Mouse (Mus musculus) CH12.LX (cell line): ENCODE results near the gene Timd2. TPM values are rescaled to one million over a fixed set of nuclear protein-coding genes. Genes with fewer than 3 reads are reported as not detected.

Experiments
- DNase-seq: peaks from one replicate; pipeline ENCODE4 v3.0.0-alpha.2; 2013; ENCODE audit errors: extremely low read depth
- H3K27ac ChIP-seq: 2 replicates; pipeline ENCODE4 v1.5.1; 2012; ENCODE audit warnings: low read depth, mild to moderate bottlenecking, control low read depth, moderate library complexity; ENCODE audit not compliant: insufficient read depth
- H3K27me3 ChIP-seq: replicated peaks from 2 replicates; pipeline ENCODE3; 2012; ENCODE audit warnings: inconsistent platforms
- H3K36me3 ChIP-seq, 2 experiments: replicated peaks in 1 of 2; 2 replicates each; pipeline versions ENCODE3 to v1.6.1; 2012; ENCODE audit warnings: inconsistent platforms in 1 of 2, low read length in 1 of 2, mild to moderate bottlenecking in 1 of 2, mixed read lengths in 1 of 2, moderate library complexity in 1 of 2; ENCODE audit not compliant: control insufficient read depth in 1 of 2, insufficient read depth in 1 of 2
- H3K4me1 ChIP-seq, 2 experiments: 2 replicates each; pipeline ENCODE4 v1.6.1; 2012; ENCODE audit warnings: inconsistent platforms in 1 of 2, moderate library complexity in 1 of 2; ENCODE audit not compliant: insufficient read depth in 2 of 2, control insufficient read depth in 1 of 2
- H3K4me2 ChIP-seq: 2 replicates; pipeline ENCODE4 v1.6.1; 2012; ENCODE audit warnings: low read depth, mild to moderate bottlenecking, control low read depth; ENCODE audit not compliant: poor library complexity, insufficient read depth, severe bottlenecking
- H3K4me3 ChIP-seq, 3 experiments: fragments of 150-350 bp in 1 of 3; sonication (generic) in 1 of 3; replicated peaks in 1 of 3; 2 replicates each; pipeline versions ENCODE3 to v1.5.1; 2011 to 2012; ENCODE audit warnings: low read depth in 2 of 3, low read length in 2 of 3, mild to moderate bottlenecking in 2 of 3, moderate library complexity in 2 of 3, control low read depth in 1 of 3, improper control_type of control experiment in 1 of 3, inconsistent platforms in 1 of 3, mixed read lengths in 1 of 3; ENCODE audit not compliant: poor library complexity in 1 of 3
- H3K79me2 ChIP-seq: replicated peaks from 2 replicates; pipeline ENCODE4 v1.6.1; 2012; ENCODE audit warnings: mild to moderate bottlenecking, moderate library complexity; ENCODE audit not compliant: control insufficient read depth, poor library complexity, insufficient read depth, severe bottlenecking; ENCODE audit errors: extremely low read depth
- H3K9ac ChIP-seq: 2 replicates; pipeline ENCODE4 v1.6.1; 2012; ENCODE audit warnings: low read depth, mild to moderate bottlenecking, control low read depth, moderate library complexity; ENCODE audit not compliant: insufficient read depth
- H3K9me3 ChIP-seq: replicated peaks from 2 replicates; pipeline ENCODE3; 2012; ENCODE audit warnings: low read length, inconsistent platforms, mixed read lengths
- CHD1 ChIP-seq: IDR thresholded peaks from 2 replicates; pipeline ENCODE4 v1.6.1; 2012; ENCODE audit warnings: low read depth, low read length, improper control_type of control experiment, inconsistent platforms
- CTCF ChIP-seq, 2 experiments: IDR thresholded peaks in 1 of 2; conservative IDR thresholded peaks in 1 of 2; 2 replicates each; pipeline ENCODE4 v1.5.1; 2011 to 2012; ENCODE audit warnings: low read depth in 2 of 2, low read length in 2 of 2, improper control_type of control experiment in 1 of 2, inconsistent platforms in 1 of 2, mild to moderate bottlenecking in 1 of 2, moderate library complexity in 1 of 2
- ETS1 ChIP-seq: conservative IDR thresholded peaks from 2 replicates; pipeline ENCODE4 v1.6.1; 2012; ENCODE audit warnings: low read depth, mild to moderate bottlenecking, inconsistent platforms, low read length, improper control_type of control experiment, moderate library complexity
- GABPA ChIP-seq: IDR thresholded peaks from 2 replicates; pipeline ENCODE4 v1.6.1; 2012; ENCODE audit warnings: low read depth, low read length, improper control_type of control experiment, inconsistent platforms; ENCODE audit not compliant: insufficient replicate concordance
- IRF4 ChIP-seq: IDR thresholded peaks from 2 replicates; pipeline ENCODE4 v1.6.1; 2014; ENCODE audit warnings: low read depth, mild to moderate bottlenecking, inconsistent platforms, low read length, improper control_type of control experiment
- JUND ChIP-seq: conservative IDR thresholded peaks from 2 replicates; pipeline ENCODE4 v1.6.1; 2011; ENCODE audit warnings: low read depth, low read length, improper control_type of control experiment
- KAT2A ChIP-seq: IDR thresholded peaks from 2 replicates; pipeline ENCODE4 v1.6.1; 2012; ENCODE audit warnings: low read length, improper control_type of control experiment, inconsistent platforms; ENCODE audit not compliant: insufficient replicate concordance
- POLR2A ChIP-seq: IDR thresholded peaks from 2 replicates; pipeline ENCODE4 v1.6.1; 2011; ENCODE audit warnings: low read depth, mild to moderate bottlenecking, improper control_type of control experiment, low read length
- POLR2AphosphoS2 ChIP-seq: IDR thresholded peaks from 2 replicates; pipeline ENCODE4 v1.6.1; 2011; ENCODE audit warnings: low read depth, low read length, improper control_type of control experiment
- UBTF ChIP-seq: IDR thresholded peaks from 2 replicates; pipeline ENCODE4 v1.6.1; 2012; ENCODE audit warnings: low read depth, mild to moderate bottlenecking, inconsistent platforms, low read length, improper control_type of control experiment, moderate library complexity
- ZNF384 ChIP-seq: IDR thresholded peaks from 2 replicates; pipeline ENCODE4 v1.6.1; 2012; ENCODE audit warnings: low read depth, low read length, improper control_type of control experiment, inconsistent platforms
- dilution Hi-C: fragments of 300-500 bp; cut with MboI; formaldehyde crosslinking; loops from 2 replicates; pipeline ENCODE4 v1.14.3; 2020; ENCODE audit warnings: low sequenced_read_pairs; ENCODE audit not compliant: extremely low pct_unique_long_range_greater_than_20kb, extremely low pct_ligation_motif_present
- in situ Hi-C: fragments of 300-500 bp; cut with MboI; formaldehyde crosslinking; loops from 3 replicates; pipeline ENCODE4 v1.14.3; 2019; ENCODE audit warnings: low sequenced_read_pairs, low pct_ligation_motif_present, low pct_unique_long_range_greater_than_20kb, mixed read lengths
- polyA plus RNA-seq: library from polyadenylated mRNA; unstranded; fragments of >175 nt; gene quantifications from 2 replicates; pipeline ENCODE4 v1.2.1, GENCODE M21; 2012; ENCODE audit warnings: low read depth; ENCODE audit not compliant: insufficient read length
- total RNA-seq, 2 experiments: library from RNA; depleted of rRNA; stranded (reverse); fragments of 300-350 nt in 1 of 2; fragments of >200 nt in 1 of 2; gene quantifications; 2 replicates each; pipeline ENCODE4 v1.2.3; 2012 to 2014

Gene Timd2
- total and polyA plus RNA-seq, 3 experiments: 66.3 to 241 (median 119) TPM

DNA sequence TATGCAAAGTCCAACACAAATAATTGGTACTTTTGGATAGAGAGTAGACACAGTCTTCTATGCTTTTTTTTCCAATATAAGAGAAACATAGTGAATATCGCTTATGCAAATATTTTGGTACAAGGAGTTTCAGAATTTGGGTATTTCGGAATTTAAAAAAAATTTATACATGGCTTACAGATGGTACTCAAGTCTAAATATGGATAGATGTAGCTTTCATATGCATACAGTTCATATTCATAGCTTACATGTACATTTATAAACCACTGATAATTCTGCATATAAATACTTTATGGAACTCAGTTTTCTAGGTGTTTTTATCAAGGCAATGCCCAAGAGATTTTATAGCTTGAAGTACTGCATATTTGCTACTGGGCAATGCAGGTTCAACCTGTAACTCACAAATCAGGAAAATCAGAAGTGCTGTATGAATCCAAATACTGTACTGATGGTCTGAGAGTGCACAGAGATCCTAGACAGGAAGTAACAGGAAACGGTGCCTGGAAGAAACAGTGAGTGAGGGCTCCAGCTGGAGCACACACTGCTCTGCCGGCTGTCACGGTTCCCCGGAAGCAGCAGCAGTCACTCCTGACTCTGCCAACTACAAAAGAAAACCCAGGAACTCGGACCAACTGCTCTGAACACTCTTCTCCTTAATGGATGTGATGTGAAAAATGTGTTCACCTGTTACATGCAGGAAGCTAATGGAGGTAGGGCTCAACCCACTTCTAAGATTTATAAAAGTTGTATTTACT is 86.3 kb downstream of the Timd2 start:
- no peak overlapping the region for H3K9ac ChIP-seq
- no peaks in the 10 kb centered on the region for H3K36me3 ChIP-seq
- no peaks in the 10 kb centered on the region for H3K9me3 ChIP-seq
- H3K4me1 ChIP-seq: peaks cover 0 to 6% of the 10 kb centered on the region in 2 experiments; a peak in 3 of 4 replicates
- H3K4me2 ChIP-seq: no peak overlapping the region
- in situ Hi-C loops (no loop called here), dilution Hi-C loops (no loop called here)
- DNase-seq: no peak
- no peaks in the 10 kb centered on the region for H3K79me2 ChIP-seq
- TF ChIP-seq POLR2A: no peak
- TF ChIP-seq GABPA: no peak
- TF ChIP-seq CTCF (conservative IDR thresholded peaks at IDR 0.05 in 1 of 2, IDR thresholded peaks at IDR 0.05 in 1 of 2; ENCODE audit: low read depth in 2 of 2, low read length in 2 of 2): no peak
- no peak for TF ChIP-seq IRF4
- no peak for TF ChIP-seq ETS1
- TF ChIP-seq POLR2AphosphoS2: no peak
- TF ChIP-seq ZNF384: no peak
- no peak for TF ChIP-seq CHD1
- TF ChIP-seq UBTF: no peak
- no peak for TF ChIP-seq KAT2A
- H3K4me3 ChIP-seq: no peak overlapping the region
- no peaks in the 10 kb centered on the region for H3K27me3 ChIP-seq
- no peak overlapping the region for H3K27ac ChIP-seq

DNA sequence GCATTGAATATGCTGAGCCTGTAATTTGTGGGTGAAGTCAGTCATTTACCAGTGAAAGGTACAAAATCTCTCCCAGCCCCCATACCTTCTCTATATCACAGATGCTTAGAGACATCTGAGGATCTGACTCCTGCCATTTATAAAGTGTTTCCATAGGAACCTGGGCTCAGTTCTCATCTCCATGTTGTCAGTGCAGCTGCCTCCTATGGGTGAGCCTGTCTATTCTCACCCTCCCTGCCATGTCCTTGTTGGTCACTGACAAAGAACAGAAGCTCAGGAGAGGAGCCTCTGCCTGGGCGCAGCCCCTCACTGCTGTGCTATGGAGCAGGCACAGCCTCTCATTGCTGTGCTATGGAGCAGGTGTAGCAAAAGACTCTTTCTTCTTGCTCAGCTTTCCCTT is 86.9 kb downstream of the Timd2 start:
- Histone ChIP-seq H3K4me2 (no peak overlapping the region), H3K27ac (no peak overlapping the region), H3K4me3 (no peak overlapping the region), H3K79me2 (no peaks in the 10 kb centered on the region), H3K9me3 (no peaks in the 10 kb centered on the region), H3K27me3 (no peaks in the 10 kb centered on the region), H3K4me1 (peaks cover 0 to 6% of the 10 kb centered on the region in 2 experiments; a peak in 3 of 4 replicates), H3K9ac (no peak overlapping the region), H3K36me3 (no peaks in the 10 kb centered on the region)
- in situ Hi-C loops (loop anchor here (10.0 kb wide), 1 partner anchor 65 kb away; no protein-coding TSS in a partner anchor), dilution Hi-C loops (no loop called here)
- no peak for TF ChIP-seq JUND
- no peak for DNase-seq

Other genes starting within 250 kb of the Timd2 start
- not detected in 2 replicates for gene Gm12169, start 182.8 kb downstream of the Timd2 start, total RNA-seq (2012; rRNA removed)
- gene Gm12169, start 182.8 kb downstream of the Timd2 start, total RNA-seq (2014; rRNA removed): not detected in 2 replicates
- gene Gm12169, start 182.8 kb downstream of the Timd2 start, polyA plus RNA-seq: not detected in 2 replicates
- not detected in 2 replicates for gene BC053393, start 135.5 kb downstream of the Timd2 start, total RNA-seq (2012; rRNA removed)
- not detected in 2 replicates for gene BC053393, start 135.5 kb downstream of the Timd2 start, total RNA-seq (2014; rRNA removed)
- not detected in 2 replicates for gene BC053393, start 135.5 kb downstream of the Timd2 start, polyA plus RNA-seq
- gene Dppa1, start 77.8 kb downstream of the Timd2 start, total RNA-seq (2012; rRNA removed): not detected in 2 replicates
- not detected in 2 replicates for gene Dppa1, start 77.8 kb downstream of the Timd2 start, total RNA-seq (2014; rRNA removed)
- gene Dppa1, start 77.8 kb downstream of the Timd2 start, polyA plus RNA-seq: not detected in 2 replicates
- gene Havcr1, start 28.0 kb upstream of the Timd2 start, total RNA-seq (2012; rRNA removed): 0.08 TPM in 1 of 2 replicates, not detected in the other
- 0.38 TPM in 1 of 2 replicates, not detected in the other for gene Havcr1, start 28.0 kb upstream of the Timd2 start, total RNA-seq (2014; rRNA removed)
- gene Havcr1, start 28.0 kb upstream of the Timd2 start, polyA plus RNA-seq: 0.50 and 0.90 TPM in 2 replicates
- gene Timd4, start 103.7 kb upstream of the Timd2 start, total RNA-seq (2012; rRNA removed): not detected in 2 replicates
- not detected in 2 replicates for gene Timd4, start 103.7 kb upstream of the Timd2 start, total RNA-seq (2014; rRNA removed)
- not detected in 2 replicates for gene Timd4, start 103.7 kb upstream of the Timd2 start, polyA plus RNA-seq